Mouse (Mus musculus): ENCODE data around the gene Nbea.
"Not testable (repeated sequence)": the region's sequence is repeated elsewhere in the genome, so short reads cannot be mapped to it uniquely, and the experiment has no call there.

Nbea gene

GRCm38 (mm10) chr3:56034596-56034995, 148.9 kb downstream of the Nbea start:
- DNase-seq (ENCODE audit: low spot score in 2 of 2): no peak

GRCm38 (mm10) chr3:56018494-56018893, 165.0 kb downstream of the Nbea start:
- no peak for DNase-seq (ENCODE audit: low spot score in 2 of 2)

- DNase-seq (ENCODE audit: low spot score in 2 of 2): no peak
These were observed 172.4 kb downstream of the Nbea start for GRCm38 (mm10) chr3:56011132-56011531.

- peak in 1 of 2 experiments; percentile 10 for DNase-seq (ENCODE audit: low spot score in 2 of 2)
These were observed 175.5 kb downstream of the Nbea start for GRCm38 (mm10) chr3:56007991-56008390.

- DNase-seq (ENCODE audit: low spot score in 2 of 2): peak in 1 of 2 experiments; percentile 32
These were observed 183.2 kb downstream of the Nbea start for GRCm38 (mm10) chr3:56000259-56000658.

GRCm38 (mm10) chr3:55978361-55978760, 205.1 kb downstream of the Nbea start:
- no peak for DNase-seq (ENCODE audit: low spot score in 2 of 2)

- DNase-seq (ENCODE audit: low spot score in 2 of 2): not testable (repeated sequence)
These were observed 206.5 kb downstream of the Nbea start for GRCm38 (mm10) chr3:55976986-55977385.

- DNase-seq (ENCODE audit: low spot score in 2 of 2): no peak
These were observed 217.8 kb downstream of the Nbea start for GRCm38 (mm10) chr3:55965723-55966156.

- DNase-seq (ENCODE audit: low spot score in 2 of 2): no peak
These were observed 220.5 kb downstream of the Nbea start for GRCm38 (mm10) chr3:55963032-55963431.

- no peak for DNase-seq (ENCODE audit: low spot score in 2 of 2)
These were observed 233.5 kb downstream of the Nbea start for GRCm38 (mm10) chr3:55949994-55950393.

- DNase-seq (ENCODE audit: low spot score in 2 of 2): no peak
These were observed 234.4 kb downstream of the Nbea start for GRCm38 (mm10) chr3:55949148-55949547.

GRCm38 (mm10) chr3:55927343-55927742, 256.2 kb downstream of the Nbea start:
- DNase-seq (ENCODE audit: low spot score in 2 of 2): no peak

- DNase-seq (ENCODE audit: low spot score in 2 of 2): no peak
These were observed 274.2 kb downstream of the Nbea start for GRCm38 (mm10) chr3:55909290-55909689.

GRCm38 (mm10) chr3:55890574-55890973, 292.9 kb downstream of the Nbea start:
- DNase-seq (ENCODE audit: low spot score in 2 of 2): no peak

GRCm38 (mm10) chr3:55889227-55889626, 294.3 kb downstream of the Nbea start:
- no peak for DNase-seq (ENCODE audit: low spot score in 2 of 2)

GRCm38 (mm10) chr3:55887829-55888210, 295.7 kb downstream of the Nbea start:
- no peak for DNase-seq (ENCODE audit: low spot score in 2 of 2)

GRCm38 (mm10) chr3:55887193-55887828, 296.2 kb downstream of the Nbea start:
- DNase-seq (ENCODE audit: low spot score in 2 of 2): no peak

GRCm38 (mm10) chr3:55872944-55873924, 310.3 kb downstream of the Nbea start:
- DNase-seq (ENCODE audit: low spot score in 2 of 2): no peak

- DNase-seq (ENCODE audit: low spot score in 2 of 2): no peak
These were observed 331.0 kb downstream of the Nbea start for GRCm38 (mm10) chr3:55852488-55852887.

- DNase-seq (ENCODE audit: low spot score in 2 of 2): no peak
These were observed 336.4 kb downstream of the Nbea start for GRCm38 (mm10) chr3:55847115-55847514.

- DNase-seq (ENCODE audit: low spot score in 2 of 2): no peak
These were observed 346.3 kb downstream of the Nbea start for GRCm38 (mm10) chr3:55837188-55837587.

GRCm38 (mm10) chr3:55835207-55835606, 348.3 kb downstream of the Nbea start:
- no peak for DNase-seq (ENCODE audit: low spot score in 2 of 2)

GRCm38 (mm10) chr3:55830226-55830625, 353.3 kb downstream of the Nbea start:
- no peak for DNase-seq (ENCODE audit: low spot score in 2 of 2)

Data from thymus, postnatal 10 days (tissue).